Mouse (Mus musculus) cerebellum, adult 2 months (tissue): ENCODE measurements at regions not wholly inside any gene's neighbourhood (a gene's known extent, or its start where the extent isn't known, plus 50 kb on each side); places are given as distances from the start of the nearest gene placed in this dataset.

Source experiments
- DNase-seq, 2 experiments: peaks; one replicate each; pipeline ENCODE4 v3.0.0; 2021
- H3K27ac ChIP-seq: fragments of 200-500 bp; 2 replicates; pipeline ENCODE4 v1.5.1; 2012; ENCODE audit warnings: low read length, control low read depth, inconsistent platforms; ENCODE audit not compliant: insufficient read depth
- H3K27me3 ChIP-seq: fragments of 200-500 bp; 2 replicates; pipeline ENCODE4 v1.6.1; 2012; ENCODE audit warnings: inconsistent platforms, mild to moderate bottlenecking, low read length, moderate library complexity; ENCODE audit not compliant: control insufficient read depth, insufficient read depth
- H3K4me1 ChIP-seq: fragments of 200-500 bp; 2 replicates; pipeline ENCODE4 v1.6.1; 2011; ENCODE audit warnings: low read length; ENCODE audit not compliant: control insufficient read depth, insufficient read depth
- H3K4me3 ChIP-seq: fragments of 200-500 bp; replicated peaks from 2 replicates; pipeline ENCODE3; 2011; ENCODE audit warnings: mild to moderate bottlenecking, low read depth, low read length, control low read depth; ENCODE audit not compliant: insufficient read depth
- CTCF ChIP-seq: fragments of 200-500 bp; IDR thresholded peaks from 2 replicates; pipeline ENCODE4 v1.5.1; 2011; ENCODE audit warnings: low read depth, mild to moderate bottlenecking, control low read depth, low read length, moderate library complexity, borderline replicate concordance; ENCODE audit not compliant: insufficient read depth
- POLR2A ChIP-seq: fragments of 200-500 bp; IDR thresholded peaks from 2 replicates; pipeline ENCODE4 v1.6.1; 2011; ENCODE audit warnings: low read length, control low read depth, borderline replicate concordance; ENCODE audit not compliant: insufficient read depth
- WGBS: fragments of 180-500 bp; shearing (Covaris S2); methylation state at CpG from one replicate; pipeline ENCODE4 v1.1.7; 2018; 5-methylcytosine and 5-hydroxymethylcytosine counted together

- Histone ChIP-seq H3K27me3 (no peaks in the 10 kb centered on the region), H3K27ac (no peak overlapping the region), H3K4me1 (no peaks in the 10 kb centered on the region), H3K4me3 (no peak overlapping the region)
- TF ChIP-seq CTCF (no peak), POLR2A (no peak)
- 57% methylated on average over 2 of the region's 2 CpGs for WGBS
- DNase-seq, result no peak
These were observed 119.8 kb upstream of the Pex5l start for GRCm38 (mm10) chr3:33262797-33263196.

GRCm38 (mm10) chr3:33219271-33220065, 76.4 kb upstream of the Pex5l start:
- TF ChIP-seq CTCF, result no peak
- TF ChIP-seq POLR2A, result no peak
- Histone ChIP-seq H3K4me1 (no peaks in the 10 kb centered on the region), H3K27me3 (no peaks in the 10 kb centered on the region), H3K4me3 (no peak overlapping the region), H3K27ac (no peak overlapping the region)
- no peak for DNase-seq
- WGBS, result 82% methylated on average over 2 of the region's 2 CpGs

- no peaks in the 10 kb centered on the region for H3K27me3 ChIP-seq
- H3K4me1 ChIP-seq, result no peaks in the 10 kb centered on the region
- H3K4me3 ChIP-seq, result no peak overlapping the region
- H3K27ac ChIP-seq, result no peak overlapping the region
- TF ChIP-seq POLR2A (no peak), CTCF (no peak)
- 85% methylated on average over 2 of the region's 2 CpGs for WGBS
- DNase-seq, result no peak
These were observed 75.2 kb upstream of the Pex5l start for GRCm38 (mm10) chr3:33218291-33218690.

GRCm38 (mm10) chr3:33217360-33218034, 74.5 kb upstream of the Pex5l start:
- Histone ChIP-seq H3K4me1 (no peaks in the 10 kb centered on the region), H3K4me3 (no peak overlapping the region), H3K27me3 (no peaks in the 10 kb centered on the region), H3K27ac (no peak overlapping the region)
- TF ChIP-seq POLR2A (no peak), CTCF (no peak)
- no peak for DNase-seq
- 67% methylated on average over 18 of the region's 18 CpGs for WGBS

- Histone ChIP-seq H3K27me3 (no peaks in the 10 kb centered on the region), H3K4me3 (no peak overlapping the region), H3K27ac (no peak overlapping the region), H3K4me1 (no peaks in the 10 kb centered on the region)
- TF ChIP-seq CTCF (no peak), POLR2A (no peak)
- WGBS, result 77% methylated on average over 4 of the region's 4 CpGs
- DNase-seq, result no peak
These were observed 68.3 kb upstream of the Pex5l start for GRCm38 (mm10) chr3:33211224-33211817.
